Mouse (Mus musculus): ENCODE data around the gene Hist2h2be. TPM values are rescaled to one million over a fixed set of nuclear protein-coding genes. Genes with fewer than 3 reads are reported as not detected.
"Not testable (repeated sequence)": the region's sequence is repeated elsewhere in the genome, so short reads cannot be mapped to it uniquely, and the experiment has no call there.

Gene Hist2h2be
- total RNA-seq, 2 experiments from 2014 or later, result 6.9 to 7.1 TPM

DNA sequence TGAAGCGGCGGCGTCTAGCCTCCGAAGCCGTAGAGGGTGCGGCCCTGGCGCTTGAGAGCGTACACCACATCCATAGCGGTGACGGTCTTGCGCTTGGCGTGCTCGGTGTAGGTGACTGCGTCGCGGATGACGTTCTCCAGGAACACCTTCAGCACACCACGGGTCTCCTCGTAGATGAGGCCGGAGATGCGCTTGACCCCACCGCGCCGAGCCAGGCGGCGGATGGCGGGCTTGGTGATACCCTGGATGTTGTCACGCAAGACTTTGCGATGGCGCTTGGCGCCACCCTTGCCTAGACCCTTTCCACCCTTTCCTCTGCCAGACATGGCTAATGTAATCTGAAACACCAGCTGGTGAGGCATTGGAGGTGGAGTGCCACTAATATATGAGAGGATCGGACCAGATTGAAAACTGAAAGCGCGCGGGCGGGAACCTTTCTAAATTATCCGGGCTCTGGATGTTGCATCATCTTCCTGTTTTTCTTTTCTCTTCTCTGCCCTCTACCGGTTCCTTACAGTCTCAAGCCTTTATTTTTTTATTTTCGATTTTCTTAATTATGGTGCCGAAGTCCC is 42.1 kb downstream of the Hist2h2be start, which contains the start of gene Hist2h4:
TSS of gene Hist2h4 (minus strand) at position 333 of the 572 bp plus-strand sequence.
- DNase-seq, result peak; percentile 95 to 96

- peak; percentile 33 to 46 for DNase-seq
These were observed 42.9 kb downstream of the Hist2h2be start for GRCm38 (mm10) chr3:96263558-96264403.

DNA sequence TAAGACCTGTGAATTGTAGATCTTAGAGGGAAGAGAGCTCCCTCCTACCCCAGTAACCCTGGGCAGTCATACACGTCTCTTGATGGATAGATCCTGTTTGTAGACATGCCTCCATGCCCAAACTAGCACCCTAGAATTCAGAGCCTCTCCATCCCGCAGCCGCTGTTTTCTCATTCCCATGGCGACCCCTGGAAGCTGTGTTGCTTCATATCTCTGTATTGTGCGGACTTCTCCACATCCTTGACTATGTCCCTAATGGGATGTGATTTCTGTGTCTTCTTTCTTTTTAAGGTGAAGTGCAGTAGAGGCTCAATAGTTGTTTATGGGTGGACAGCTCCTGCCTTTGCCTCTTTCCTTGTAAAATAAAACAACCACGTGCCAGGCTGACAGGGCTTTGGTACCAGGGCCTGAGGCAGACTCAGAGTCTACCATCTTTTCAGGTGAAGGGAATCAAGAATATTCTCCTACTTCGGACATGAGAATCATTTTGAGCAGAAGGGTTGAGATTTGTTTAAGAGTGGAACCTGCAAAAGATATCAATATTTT is 43.6 kb downstream of the Hist2h2be start:
- DNase-seq, result no peak

DNA sequence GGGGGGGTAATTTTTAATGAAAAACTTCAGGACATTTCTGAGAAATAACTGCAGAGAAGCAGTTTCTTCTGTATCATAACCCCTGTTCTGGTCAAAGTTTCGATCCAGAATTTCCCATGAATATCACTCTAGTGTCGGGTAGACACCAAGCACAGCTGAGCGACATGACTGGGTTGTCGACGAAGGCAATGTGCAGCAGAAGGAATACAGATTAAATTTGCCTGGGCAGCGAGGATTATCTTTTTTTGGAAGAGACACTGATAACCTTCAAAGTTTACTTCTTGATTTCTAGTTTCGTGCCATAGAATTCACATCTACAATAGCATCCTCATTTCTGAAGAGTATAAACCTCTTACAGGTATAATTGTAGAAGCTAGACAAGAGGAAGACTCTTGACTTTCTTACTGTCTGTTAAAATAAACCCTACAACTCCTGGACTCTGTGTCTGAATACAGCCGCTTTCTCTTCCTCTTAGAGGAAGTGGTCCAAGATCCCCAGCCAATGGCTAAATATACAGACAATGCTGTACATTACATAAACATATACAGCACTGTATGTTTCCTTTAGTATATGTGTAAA is 45.3 kb downstream of the Hist2h2be start:
- no peak for DNase-seq

- no peak for DNase-seq
These were observed 46.6 kb downstream of the Hist2h2be start for GRCm38 (mm10) chr3:96267541-96267940.

GRCm38 (mm10) chr3:96268051-96268775 is 47.3 kb downstream of the Hist2h2be start, which contains the start of gene Hist2h3b:
Gene Hist2h3b (plus strand): TSS chr3:96268654.
- peak; percentile 77 to 80 for DNase-seq

- not testable (repeated sequence) for DNase-seq
These were observed 48.0 kb downstream of the Hist2h2be start for GRCm38 (mm10) chr3:96268776-96269378.

DNA sequence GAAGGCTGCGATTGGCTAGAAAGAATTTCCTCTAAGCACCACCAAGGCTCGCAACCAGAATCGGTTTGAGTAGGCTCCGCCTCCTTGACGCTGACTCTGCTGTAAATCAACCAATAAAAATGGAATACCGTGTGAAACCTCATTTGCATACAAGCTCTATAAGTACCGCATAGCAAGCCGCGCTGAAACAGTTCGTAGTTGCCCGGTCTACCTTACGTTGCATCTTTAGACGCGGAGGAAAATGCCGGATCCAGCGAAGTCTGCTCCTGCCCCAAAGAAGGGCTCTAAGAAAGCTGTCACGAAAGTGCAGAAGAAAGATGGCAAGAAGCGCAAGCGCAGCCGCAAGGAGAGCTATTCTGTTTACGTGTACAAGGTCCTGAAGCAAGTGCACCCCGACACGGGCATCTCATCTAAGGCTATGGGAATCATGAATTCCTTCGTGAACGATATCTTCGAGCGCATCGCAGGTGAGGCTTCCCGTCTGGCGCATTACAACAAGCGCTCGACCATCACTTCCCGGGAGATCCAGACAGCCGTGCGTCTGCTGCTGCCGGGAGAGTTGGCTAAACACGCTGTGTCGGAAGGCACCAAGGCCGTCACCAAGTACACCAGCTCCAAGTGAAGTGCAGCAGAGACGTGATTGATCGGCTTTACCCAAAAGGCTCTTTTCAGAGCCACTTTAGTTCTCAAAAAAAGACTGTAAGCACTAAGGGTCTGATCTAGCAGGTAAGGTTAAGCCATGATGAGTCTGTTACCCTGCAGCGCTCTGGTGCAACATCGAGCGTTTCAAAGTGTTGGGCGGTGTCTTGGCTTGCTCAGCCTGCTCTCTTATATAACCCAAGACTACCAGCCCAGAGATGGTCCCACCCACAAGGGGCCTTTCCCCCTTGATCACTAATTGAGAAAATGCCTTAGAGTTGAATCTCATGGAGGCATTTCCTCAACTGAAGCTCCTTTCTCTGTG is 48.9 kb downstream of the Hist2h2be start, which contains the start of gene Hist2h2bb:
TSS of gene Hist2h2bb (plus strand) at position 242 of the 964 bp plus-strand sequence.
- peak; percentile 89 for DNase-seq

Small RNA genes lying within 50 kb of the gene (microRNA-seq; reads per million reads assigned to microRNA genes)
- gene Gm44492 (0 reads per million in 2 experiments), gene Gm47311 (0 reads per million in 2 experiments), gene Gm47313 (0 reads per million in 2 experiments)

Other genes with a start within 250 kb of the Hist2h2be start
- gene Plekho1, start 225.1 kb upstream of the Hist2h2be start, total RNA-seq (2021), result 10 to 100 TPM; 37.3 to 41.0 TPM
- 10 to 100 TPM; 40.8 to 46.3 TPM for gene Vps45, start 162.7 kb upstream of the Hist2h2be start, total RNA-seq (2021)
- gene Otud7b, start 116.6 kb upstream of the Hist2h2be start, total RNA-seq (2021), result 10 to 100 TPM; 31.0 to 32.6 TPM
- gene Mtmr11, start 59.1 kb upstream of the Hist2h2be start, total RNA-seq (2021), result 1 to 10 TPM; 4.2 to 5.2 TPM
- 10 to 100 TPM; 52.0 to 54.5 TPM for gene Sf3b4, start 48.8 kb upstream of the Hist2h2be start, total RNA-seq (2021)
- 100 to 1,000 TPM; 351 to 376 TPM for gene Sv2a, start 40.0 kb upstream of the Hist2h2be start, total RNA-seq (2021)
- gene Bola1, start 1.4 kb upstream of the Hist2h2be start, total RNA-seq (2021), result 10 to 100 TPM; 15.3 to 18.2 TPM
- 1 to 10 TPM; 7.2 to 8.2 TPM for gene Hist2h2ab, start 1.3 kb upstream of the Hist2h2be start, total RNA-seq (2021)
- 10 to 100 TPM; 20.0 to 22.5 TPM for gene Hist2h2ac, start 239 bp upstream of the Hist2h2be start, total RNA-seq (2021)
- gene Hist2h3c2, start 18.0 kb downstream of the Hist2h2be start, total RNA-seq (2021), result 10 to 100 TPM; 13.1 to 13.4 TPM
- 100 to 1,000 TPM; 193 to 195 TPM for gene Hist2h2aa2, start 19.2 kb downstream of the Hist2h2be start, total RNA-seq (2021)
- 10 to 100 TPM in 1 of 2 experiments, 1 to 10 TPM in 1; 3.1 to 11.1 TPM for gene Hist2h2aa1, start 24.4 kb downstream of the Hist2h2be start, total RNA-seq (2021)
- gene Hist2h3c1, start 25.6 kb downstream of the Hist2h2be start, total RNA-seq (2021), result not detected
- gene Hist2h4, start 42.2 kb downstream of the Hist2h2be start, total RNA-seq (2021), result 10 to 100 TPM; 27.7 to 30.4 TPM
- gene Hist2h3b, start 47.5 kb downstream of the Hist2h2be start, total RNA-seq (2021), result 10 to 100 TPM; 42.9 to 45.4 TPM
- 100 to 1,000 TPM; 120 TPM for gene Hist2h2bb, start 48.6 kb downstream of the Hist2h2be start, total RNA-seq (2021)
- gene Fcgr1, start 72.8 kb downstream of the Hist2h2be start, total RNA-seq (2021), result 1 to 10 TPM; 2.4 to 2.5 TPM
- gene BC107364, start 231.2 kb downstream of the Hist2h2be start, total RNA-seq (2021), result not detected

All from layer of hippocampus, postnatal 36 days (tissue).